Comparison of ENCODE assay signal across 23 mouse cellular contexts in genomic region chr12:112318461-112318860, GRCm38 (mm10).
DNase-seq lines count a peak whose midpoint lies in the region; TF ChIP-seq lines count a peak whose summit lies in the region.
"Had no signal": no experiment of that assay in that cellular context is flagged by ENCODE, and none has a peak within 500 bp of the region (broad histone marks: within the 10 kb centered on the region; RNA-seq: fewer than 3 reads in every experiment).

No protein-coding gene starts in this region.

- no peak for TF ChIP-seq POLR2A in kidney, adult 2 months (IDR thresholded peaks at IDR 0.05; ENCODE audit: low read depth, low read length)

- peak; percentile 77 for DNase-seq in kidney, adult 2 months
- DNase-seq in kidney, postnatal 10 days, result no peak
- DNase-seq in kidney, postnatal 25 days, result peak; percentile 45 to 71
- DNase-seq in kidney, adult 11 months, result no peak
- no peak for DNase-seq in limb, embryonic 10.5 days (ENCODE audit: low spot score)
- DNase-seq in left cerebral cortex, postnatal 10 days (ENCODE audit: extremely low spot score in 1 of 2, low spot score in 2 of 2), result no peak
- DNase-seq: adrenal gland, adult 2 months; adrenal gland, postnatal 14 days; cerebellum, adult 11 months; cerebellum, adult 2 months; cerebellum, adult 9-11 months; cerebellum, postnatal 25 days; gastrocnemius, postnatal 10 days; gastrocnemius, postnatal 36 days; heart, adult 2 months; heart, postnatal 14 days; heart, postnatal 4 days had no signal

- 72% methylated on average over 5 of the region's 5 CpGs for WGBS in kidney, adult 2 months
- 79% methylated on average over 5 of the region's 5 CpGs for WGBS in limb, embryonic 10.5 days

- peaks cover 11% of the 10 kb centered on the region; the same call in 1 of the 2 replicates for H3K4me1 ChIP-seq in kidney, adult 2 months (ENCODE audit: control insufficient read depth, insufficient read depth, low read length)
- peaks cover 5% of the 10 kb centered on the region for H3K4me1 ChIP-seq in limb, embryonic 10.5 days
- H3K4me1 ChIP-seq: embryonic facial prominence, embryonic 12.5 days; embryonic facial prominence, embryonic 15.5 days; forebrain, embryonic 12.5 days; heart, embryonic 13.5 days had no signal

- intact Hi-C loops in left cerebral cortex, postnatal 10 days (cut with DNase I), result no loop called here

- H3K27me3 ChIP-seq in kidney, adult 2 months (replicated peaks; ENCODE audit: control insufficient read depth, insufficient read depth, low read length), result no peaks in the 10 kb centered on the region
- peaks cover 20% of the 10 kb centered on the region; the same call in 1 of the 2 replicates for H3K27me3 ChIP-seq in limb, embryonic 10.5 days (ENCODE audit: low read depth, poor library complexity, severe bottlenecking)
- H3K27me3 ChIP-seq: embryonic facial prominence, embryonic 12.5 days; embryonic facial prominence, embryonic 15.5 days; forebrain, embryonic 12.5 days had no signal

- H3K9me3 ChIP-seq in limb, embryonic 10.5 days (replicated peaks), result no peaks in the 10 kb centered on the region
- H3K9me3 ChIP-seq: embryonic facial prominence, embryonic 12.5 days; embryonic facial prominence, embryonic 15.5 days; forebrain, embryonic 12.5 days; heart, embryonic 10.5 days; heart, embryonic 13.5 days had no signal

- peak overlapping the region; percentile 40; the same call in 1 of the 2 replicates for H3K27ac ChIP-seq in kidney, adult 2 months (ENCODE audit: insufficient read depth, low read depth, low read length)
- peak overlapping the region; percentile 5; the same call in 1 of the 2 replicates for H3K27ac ChIP-seq in limb, embryonic 10.5 days
- H3K27ac ChIP-seq: embryonic facial prominence, embryonic 12.5 days; embryonic facial prominence, embryonic 15.5 days; forebrain, embryonic 12.5 days; heart, adult 2 months; heart, embryonic 10.5 days; heart, embryonic 13.5 days; hindbrain, embryonic 13.5 days had no signal

- no peak overlapping the region for H3K4me3 ChIP-seq in kidney, adult 2 months (ENCODE audit: insufficient read depth, low read depth, low read length)
- no peak overlapping the region for H3K4me3 ChIP-seq in limb, embryonic 10.5 days
- H3K4me3 ChIP-seq: embryonic facial prominence, embryonic 12.5 days; embryonic facial prominence, embryonic 15.5 days; forebrain, embryonic 12.5 days; heart, adult 2 months; heart, embryonic 10.5 days; heart, embryonic 13.5 days; hindbrain, embryonic 13.5 days had no signal

- no peaks in the 10 kb centered on the region for H3K36me3 ChIP-seq in kidney, adult 2 months (ENCODE audit: control insufficient read depth, insufficient read depth, low read length)
- H3K36me3 ChIP-seq in limb, embryonic 10.5 days, result no peaks in the 10 kb centered on the region
- H3K36me3 ChIP-seq: embryonic facial prominence, embryonic 12.5 days; embryonic facial prominence, embryonic 15.5 days; forebrain, embryonic 12.5 days; heart, embryonic 10.5 days; heart, embryonic 13.5 days; hindbrain, embryonic 13.5 days had no signal

- TF ChIP-seq CTCF in kidney, adult 2 months (conservative IDR thresholded peaks at IDR 0.05; ENCODE audit: insufficient read depth, insufficient read length, low read depth, low read length), result no peak

Comparison
In these comparisons a context has a peak if more than half of its experiments do, and no peak if none do; other contexts are left out.
1. DNase-seq: peak in kidney, adult 2 months (single experiment) and kidney, postnatal 25 days (2 of 2); none in kidney, postnatal 10 days (single experiment), kidney, adult 11 months (single experiment), limb, embryonic 10.5 days (single experiment) and left cerebral cortex, postnatal 10 days (0 of 2).